Mouse (Mus musculus) CH12.LX (cell line): Measurements from ENCODE around the gene Casp3. TPM values are rescaled to one million over a fixed set of nuclear protein-coding genes. Genes with fewer than 3 reads are reported as not detected.

Experiments used
- DNase-seq: peaks from one replicate; pipeline ENCODE4 v3.0.0-alpha.2; 2013; ENCODE audit errors: extremely low read depth
- H3K27ac ChIP-seq: 2 replicates; pipeline ENCODE4 v1.5.1; 2012; ENCODE audit warnings: low read depth, mild to moderate bottlenecking, control low read depth, moderate library complexity; ENCODE audit not compliant: insufficient read depth
- H3K27me3 ChIP-seq: replicated peaks from 2 replicates; pipeline ENCODE3; 2012; ENCODE audit warnings: inconsistent platforms
- H3K36me3 ChIP-seq, 2 experiments: replicated peaks in 1 of 2; 2 replicates each; pipeline versions ENCODE3 to v1.6.1; 2012; ENCODE audit warnings: inconsistent platforms in 1 of 2, low read length in 1 of 2, mild to moderate bottlenecking in 1 of 2, mixed read lengths in 1 of 2, moderate library complexity in 1 of 2; ENCODE audit not compliant: control insufficient read depth in 1 of 2, insufficient read depth in 1 of 2
- H3K4me1 ChIP-seq, 2 experiments: 2 replicates each; pipeline ENCODE4 v1.6.1; 2012; ENCODE audit warnings: inconsistent platforms in 1 of 2, moderate library complexity in 1 of 2; ENCODE audit not compliant: insufficient read depth in 2 of 2, control insufficient read depth in 1 of 2
- H3K4me2 ChIP-seq: 2 replicates; pipeline ENCODE4 v1.6.1; 2012; ENCODE audit warnings: low read depth, mild to moderate bottlenecking, control low read depth; ENCODE audit not compliant: poor library complexity, insufficient read depth, severe bottlenecking
- H3K4me3 ChIP-seq, 3 experiments: fragments of 150-350 bp in 1 of 3; sonication (generic) in 1 of 3; replicated peaks in 1 of 3; 2 replicates each; pipeline versions ENCODE3 to v1.5.1; 2011 to 2012; ENCODE audit warnings: low read depth in 2 of 3, low read length in 2 of 3, mild to moderate bottlenecking in 2 of 3, moderate library complexity in 2 of 3, control low read depth in 1 of 3, improper control_type of control experiment in 1 of 3, inconsistent platforms in 1 of 3, mixed read lengths in 1 of 3; ENCODE audit not compliant: poor library complexity in 1 of 3
- H3K79me2 ChIP-seq: replicated peaks from 2 replicates; pipeline ENCODE4 v1.6.1; 2012; ENCODE audit warnings: mild to moderate bottlenecking, moderate library complexity; ENCODE audit not compliant: control insufficient read depth, poor library complexity, insufficient read depth, severe bottlenecking; ENCODE audit errors: extremely low read depth
- H3K9ac ChIP-seq: 2 replicates; pipeline ENCODE4 v1.6.1; 2012; ENCODE audit warnings: low read depth, mild to moderate bottlenecking, control low read depth, moderate library complexity; ENCODE audit not compliant: insufficient read depth
- H3K9me3 ChIP-seq: replicated peaks from 2 replicates; pipeline ENCODE3; 2012; ENCODE audit warnings: low read length, inconsistent platforms, mixed read lengths
- BHLHE40 ChIP-seq: IDR thresholded peaks from 2 replicates; pipeline ENCODE4 v1.6.1; 2011; ENCODE audit warnings: mild to moderate bottlenecking, low read depth, low read length, improper control_type of control experiment
- CHD1 ChIP-seq: IDR thresholded peaks from 2 replicates; pipeline ENCODE4 v1.6.1; 2012; ENCODE audit warnings: low read depth, low read length, improper control_type of control experiment, inconsistent platforms
- CHD2 ChIP-seq: IDR thresholded peaks from 2 replicates; pipeline ENCODE4 v1.6.1; 2011; ENCODE audit warnings: low read length, improper control_type of control experiment
- CTCF ChIP-seq, 2 experiments: IDR thresholded peaks in 1 of 2; conservative IDR thresholded peaks in 1 of 2; 2 replicates each; pipeline ENCODE4 v1.5.1; 2011 to 2012; ENCODE audit warnings: low read depth in 2 of 2, low read length in 2 of 2, improper control_type of control experiment in 1 of 2, inconsistent platforms in 1 of 2, mild to moderate bottlenecking in 1 of 2, moderate library complexity in 1 of 2
- E2F4 ChIP-seq: IDR thresholded peaks from 2 replicates; pipeline ENCODE4 v1.6.1; 2011; ENCODE audit warnings: low read depth, low read length, improper control_type of control experiment; ENCODE audit not compliant: insufficient replicate concordance
- ELF1 ChIP-seq: IDR thresholded peaks from 2 replicates; pipeline ENCODE4 v1.6.1; 2014; ENCODE audit warnings: low read depth, mild to moderate bottlenecking, inconsistent platforms, low read length, improper control_type of control experiment
- ETS1 ChIP-seq: conservative IDR thresholded peaks from 2 replicates; pipeline ENCODE4 v1.6.1; 2012; ENCODE audit warnings: low read depth, mild to moderate bottlenecking, inconsistent platforms, low read length, improper control_type of control experiment, moderate library complexity
- GABPA ChIP-seq: IDR thresholded peaks from 2 replicates; pipeline ENCODE4 v1.6.1; 2012; ENCODE audit warnings: low read depth, low read length, improper control_type of control experiment, inconsistent platforms; ENCODE audit not compliant: insufficient replicate concordance
- HCFC1 ChIP-seq: IDR thresholded peaks from 2 replicates; pipeline ENCODE4 v1.6.1; 2012; ENCODE audit warnings: low read depth, mild to moderate bottlenecking, inconsistent platforms, low read length, improper control_type of control experiment
- IRF4 ChIP-seq: IDR thresholded peaks from 2 replicates; pipeline ENCODE4 v1.6.1; 2014; ENCODE audit warnings: low read depth, mild to moderate bottlenecking, inconsistent platforms, low read length, improper control_type of control experiment
- JUN ChIP-seq: IDR thresholded peaks from 2 replicates; pipeline ENCODE4 v1.6.1; 2011; ENCODE audit warnings: low read depth, mild to moderate bottlenecking, low read length, improper control_type of control experiment, moderate library complexity; ENCODE audit not compliant: insufficient read depth
- KAT2A ChIP-seq: IDR thresholded peaks from 2 replicates; pipeline ENCODE4 v1.6.1; 2012; ENCODE audit warnings: low read length, improper control_type of control experiment, inconsistent platforms; ENCODE audit not compliant: insufficient replicate concordance
- MAFK ChIP-seq: IDR thresholded peaks from 2 replicates; pipeline ENCODE4 v1.6.1; 2011; ENCODE audit warnings: low read length, improper control_type of control experiment; ENCODE audit not compliant: insufficient replicate concordance
- MAX ChIP-seq: IDR thresholded peaks from 2 replicates; pipeline ENCODE4 v1.6.1; 2011; ENCODE audit warnings: low read length, improper control_type of control experiment
- MAZ ChIP-seq: IDR thresholded peaks from 2 replicates; pipeline ENCODE4 v1.6.1; 2012; ENCODE audit warnings: low read depth, mild to moderate bottlenecking, inconsistent platforms, low read length, improper control_type of control experiment, moderate library complexity
- MEF2A ChIP-seq: IDR thresholded peaks from 2 replicates; pipeline ENCODE4 v1.6.1; 2014; ENCODE audit warnings: low read depth, mild to moderate bottlenecking, inconsistent platforms, low read length, improper control_type of control experiment, borderline replicate concordance
- MYC ChIP-seq: IDR thresholded peaks from 2 replicates; pipeline ENCODE4 v1.6.1; 2011; ENCODE audit warnings: low read depth, mild to moderate bottlenecking, improper control_type of control experiment, low read length
- NELFE ChIP-seq: IDR thresholded peaks from 2 replicates; pipeline ENCODE4 v1.6.1; 2011; ENCODE audit warnings: low read depth, low read length, improper control_type of control experiment
- PAX5 ChIP-seq: IDR thresholded peaks from 2 replicates; pipeline ENCODE4 v1.6.1; 2012; ENCODE audit warnings: low read length, inconsistent platforms, mixed read lengths
- POLR2A ChIP-seq: IDR thresholded peaks from 2 replicates; pipeline ENCODE4 v1.6.1; 2011; ENCODE audit warnings: low read depth, mild to moderate bottlenecking, improper control_type of control experiment, low read length
- RAD21 ChIP-seq: IDR thresholded peaks from 2 replicates; pipeline ENCODE4 v1.6.1; 2011; ENCODE audit warnings: low read depth, mild to moderate bottlenecking, low read length, improper control_type of control experiment, moderate library complexity
- SIN3A ChIP-seq: IDR thresholded peaks from 2 replicates; pipeline ENCODE4 v1.6.1; 2012; ENCODE audit warnings: low read length, improper control_type of control experiment, inconsistent platforms
- SMC3 ChIP-seq: IDR thresholded peaks from 2 replicates; pipeline ENCODE4 v1.6.1; 2011; ENCODE audit warnings: low read depth, low read length, improper control_type of control experiment
- TBP ChIP-seq: conservative IDR thresholded peaks from 2 replicates; pipeline ENCODE4 v1.6.1; 2011; ENCODE audit warnings: low read depth, low read length, improper control_type of control experiment
- TCF12 ChIP-seq: IDR thresholded peaks from 2 replicates; pipeline ENCODE4 v1.6.1; 2014; ENCODE audit warnings: low read depth, mild to moderate bottlenecking, inconsistent platforms, low read length, improper control_type of control experiment
- UBTF ChIP-seq: IDR thresholded peaks from 2 replicates; pipeline ENCODE4 v1.6.1; 2012; ENCODE audit warnings: low read depth, mild to moderate bottlenecking, inconsistent platforms, low read length, improper control_type of control experiment, moderate library complexity
- USF1 ChIP-seq: IDR thresholded peaks from 2 replicates; pipeline ENCODE4 v1.6.1; 2014; ENCODE audit warnings: low read depth, mild to moderate bottlenecking, inconsistent platforms, low read length, improper control_type of control experiment
- USF2 ChIP-seq: conservative IDR thresholded peaks from 2 replicates; pipeline ENCODE4 v1.6.1; 2011; ENCODE audit warnings: low read depth, low read length, improper control_type of control experiment
- ZC3H11A ChIP-seq: IDR thresholded peaks from 2 replicates; pipeline ENCODE4 v1.6.1; 2012; ENCODE audit warnings: low read depth, mild to moderate bottlenecking, inconsistent platforms, low read length, improper control_type of control experiment
- ZKSCAN1 ChIP-seq: IDR thresholded peaks from 2 replicates; pipeline ENCODE4 v1.6.1; 2012; ENCODE audit warnings: low read depth, inconsistent platforms, low read length, improper control_type of control experiment, borderline replicate concordance
- ZNF384 ChIP-seq: IDR thresholded peaks from 2 replicates; pipeline ENCODE4 v1.6.1; 2012; ENCODE audit warnings: low read depth, low read length, improper control_type of control experiment, inconsistent platforms
- dilution Hi-C: fragments of 300-500 bp; cut with MboI; formaldehyde crosslinking; loops from 2 replicates; pipeline ENCODE4 v1.14.3; 2020; ENCODE audit warnings: low sequenced_read_pairs; ENCODE audit not compliant: extremely low pct_unique_long_range_greater_than_20kb, extremely low pct_ligation_motif_present
- in situ Hi-C: fragments of 300-500 bp; cut with MboI; formaldehyde crosslinking; loops from 3 replicates; pipeline ENCODE4 v1.14.3; 2019; ENCODE audit warnings: low sequenced_read_pairs, low pct_ligation_motif_present, low pct_unique_long_range_greater_than_20kb, mixed read lengths
- polyA plus RNA-seq: library from polyadenylated mRNA; unstranded; fragments of >175 nt; gene quantifications from 2 replicates; pipeline ENCODE4 v1.2.1, GENCODE M21; 2012; ENCODE audit warnings: low read depth; ENCODE audit not compliant: insufficient read length
- total RNA-seq, 2 experiments: library from RNA; depleted of rRNA; stranded (reverse); fragments of 300-350 nt in 1 of 2; fragments of >200 nt in 1 of 2; gene quantifications; 2 replicates each; pipeline ENCODE4 v1.2.3; 2012 to 2014

The Casp3 gene
- total and polyA plus RNA-seq, 3 experiments, result 43.7 to 105 (median 70.0) TPM

DNA sequence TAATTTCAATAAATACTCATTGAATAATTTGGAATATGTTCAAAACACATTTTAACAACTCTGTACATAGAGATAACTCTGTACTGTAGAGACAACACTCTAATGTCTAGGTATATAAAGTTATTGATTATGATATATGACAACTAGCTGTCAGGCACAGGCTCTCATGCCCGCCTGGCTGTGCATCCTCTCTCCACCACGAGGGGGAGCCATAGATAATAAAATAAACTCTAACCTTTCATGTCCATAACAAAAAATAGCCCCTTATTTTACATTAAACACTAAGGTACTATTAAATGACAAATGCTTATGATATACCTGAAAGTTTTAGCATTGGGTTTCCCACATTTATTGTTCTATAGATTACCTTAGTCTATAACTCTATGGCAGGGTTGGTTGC, 54.4 kb downstream of the Casp3 start:
- no peaks in the 10 kb centered on the region for H3K27me3 ChIP-seq
- no peaks in the 10 kb centered on the region for H3K4me1 ChIP-seq
- dilution Hi-C loops (no loop called here), in situ Hi-C loops (no loop called here)
- no peaks in the 10 kb centered on the region for H3K79me2 ChIP-seq
- peak; percentile 49 for DNase-seq
- H3K9me3 ChIP-seq, result peaks cover 5% of the 10 kb centered on the region
- H3K9ac ChIP-seq, result no peak overlapping the region
- H3K4me2 ChIP-seq, result no peak overlapping the region
- H3K36me3 ChIP-seq, result no peaks in the 10 kb centered on the region
- TF ChIP-seq E2F4, result no peak
- no peak for TF ChIP-seq USF1
- TF ChIP-seq MAZ, result no peak
- no peak for TF ChIP-seq GABPA
- no peak for TF ChIP-seq JUN
- TF ChIP-seq ZKSCAN1, result no peak
- no peak; the same call in 1 of the 2 replicates for TF ChIP-seq NELFE
- TF ChIP-seq TBP, result no peak
- TF ChIP-seq HCFC1, result no peak
- TF ChIP-seq PAX5, result no peak
- peak; percentile 96 for TF ChIP-seq RAD21
- no peak for TF ChIP-seq ZNF384
- TF ChIP-seq MAFK, result no peak
- no peak for TF ChIP-seq BHLHE40
- no peak for TF ChIP-seq UBTF
- no peak for TF ChIP-seq CHD1
- peak; percentile 22; the same call in 1 of the 2 replicates for TF ChIP-seq IRF4
- TF ChIP-seq MYC, result no peak
- peak; percentile 92 for TF ChIP-seq ZC3H11A
- no peak for TF ChIP-seq ETS1
- TF ChIP-seq TCF12, result no peak
- TF ChIP-seq ELF1, result no peak
- TF ChIP-seq SMC3, result peak; percentile 94
- no peak for TF ChIP-seq CHD2
- no peak for TF ChIP-seq MAX
- no peak for TF ChIP-seq KAT2A
- TF ChIP-seq MEF2A, result no peak
- TF ChIP-seq SIN3A, result no peak
- TF ChIP-seq USF2, result no peak
- TF ChIP-seq POLR2A, result no peak
- TF ChIP-seq CTCF (conservative IDR thresholded peaks at IDR 0.05 in 1 of 2, IDR thresholded peaks at IDR 0.05 in 1 of 2; ENCODE audit: low read depth in 2 of 2, low read length in 2 of 2), result peak; percentile 89 to 90
- no peak overlapping the region for H3K27ac ChIP-seq
- H3K4me3 ChIP-seq, result no peak overlapping the region
